Mouse (Mus musculus): ENCODE measurements around the gene Cd59b.

Gene Cd59b

GRCm38 (mm10) chr2:104119097-104119496 lies 49.4 kb downstream of the Cd59b start:
- no peak for DNase-seq

GRCm38 (mm10) chr2:104120312-104120711 lies 50.7 kb downstream of the Cd59b start:
- DNase-seq: no peak

- peak in 1 of 2 experiments; percentile 57 for DNase-seq
Measured at GRCm38 (mm10) chr2:104121681-104122504, 52.2 kb downstream of the Cd59b start.

- peak; percentile 91 to 95 for DNase-seq
Measured at GRCm38 (mm10) chr2:104122505-104123378, 53.1 kb downstream of the Cd59b start, which contains the start of gene A930018P22Rik. TSS of gene A930018P22Rik (plus strand) at chr2:104122769.

GRCm38 (mm10) chr2:104123540-104123939 lies 53.9 kb downstream of the Cd59b start:
- DNase-seq: peak in 1 of 2 experiments; percentile 19

GRCm38 (mm10) chr2:104124071-104124470 lies 54.4 kb downstream of the Cd59b start:
- no peak for DNase-seq

- DNase-seq: peak; percentile 43 to 49
Measured at GRCm38 (mm10) chr2:104128803-104129531, 59.3 kb downstream of the Cd59b start.

- DNase-seq: no peak
Measured at GRCm38 (mm10) chr2:104130165-104130564, 60.5 kb downstream of the Cd59b start.

GRCm38 (mm10) chr2:104130969-104131368 lies 61.3 kb downstream of the Cd59b start:
- DNase-seq: peak in 1 of 2 experiments; percentile 73

- no peak for DNase-seq
Measured at GRCm38 (mm10) chr2:104132266-104132859, 62.7 kb downstream of the Cd59b start.

GRCm38 (mm10) chr2:104133042-104133810 lies 63.6 kb downstream of the Cd59b start:
- DNase-seq: no peak

GRCm38 (mm10) chr2:104134150-104135056 lies 64.8 kb downstream of the Cd59b start:
- peak; percentile 75 to 78 for DNase-seq

- no peak for DNase-seq
Measured at GRCm38 (mm10) chr2:104135920-104136319, 66.3 kb downstream of the Cd59b start.

All from kidney, postnatal 36 days (tissue).